8 mouse cellular contexts compared by ENCODE assay signal in the genomic region with DNA sequence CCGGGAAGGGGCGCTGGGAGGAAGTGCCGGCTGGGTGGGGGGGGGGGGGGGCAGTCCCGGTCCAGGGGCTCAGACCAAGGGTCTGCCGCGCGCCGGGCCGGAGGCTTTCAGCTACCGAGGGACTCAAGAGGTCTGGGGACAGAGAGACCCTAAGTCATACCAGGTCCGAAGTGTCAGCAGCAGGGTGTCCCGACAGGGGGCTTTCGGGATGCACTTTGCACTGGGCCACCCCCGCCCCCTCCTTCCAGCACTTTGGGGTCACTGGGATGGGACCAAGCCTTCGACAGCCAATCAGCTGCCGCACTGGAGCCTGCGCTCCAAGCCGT. TPM values are rescaled to one million over a fixed set of nuclear protein-coding genes. Genes with fewer than 3 reads are reported as not detected.
A peak's percentile ranks its signal among the peaks of the same experiment; 100 is the strongest.
DNase-seq lines count a peak whose midpoint lies in the region; ATAC-seq and TF ChIP-seq lines count a peak whose summit lies in the region.

A gene (minus strand): TSS at position 303 of the 326 bp plus-strand sequence.

- peaks cover 15% of the 10 kb centered on the region; the same call in 1 of the 2 replicates for H3K36me3 ChIP-seq in heart, embryonic 10.5 days
- no peaks in the 10 kb centered on the region for H3K36me3 ChIP-seq in ES-Bruce4 (ENCODE audit: control insufficient read depth, insufficient read depth, low read length, poor library complexity, severe bottlenecking)
- H3K36me3 ChIP-seq in forebrain, embryonic 11.5 days (ENCODE audit: control insufficient read depth, insufficient read depth, low read length): no peaks in the 10 kb centered on the region
- H3K36me3 ChIP-seq in limb, embryonic 11.5 days (ENCODE audit: control insufficient read depth, insufficient read depth, low read length): no peaks in the 10 kb centered on the region
- no peaks in the 10 kb centered on the region; the same call in 1 of the 2 replicates for H3K36me3 ChIP-seq in stomach, embryonic 14.5 days (ENCODE audit: control insufficient read depth, insufficient read depth, low read length)

- DNase-seq in heart, embryonic 10.5 days (ENCODE audit: low spot score): no peak
- no peak for DNase-seq in heart, adult 11 months
- no peak for DNase-seq in forebrain, embryonic 11.5 days (ENCODE audit: low spot score)
- DNase-seq in limb, embryonic 11.5 days (ENCODE audit: low spot score): no peak
- DNase-seq in gastrocnemius, postnatal 14 days: no peak
- DNase-seq in gastrocnemius, adult 18-20 months (ENCODE audit: low spot score): no peak

- peak within 1 kb of the TSS; percentile 82 for H3K9ac ChIP-seq in ES-Bruce4 (ENCODE audit: low read depth, poor library complexity, severe bottlenecking)
- H3K9ac ChIP-seq in forebrain, embryonic 11.5 days (ENCODE audit: low read length): peak within 1 kb of the TSS; percentile 84
- peak within 1 kb of the TSS; percentile 59 for H3K9ac ChIP-seq in limb, embryonic 11.5 days (ENCODE audit: low read length)
- H3K9ac ChIP-seq in stomach, embryonic 14.5 days (replicated peaks; ENCODE audit: low read depth, low read length): peak within 1 kb of the TSS; percentile 40

- peaks cover 13% of the 10 kb centered on the region for H3K4me1 ChIP-seq in heart, embryonic 10.5 days
- no peaks in the 10 kb centered on the region for H3K4me1 ChIP-seq in ES-Bruce4 (ENCODE audit: control insufficient read depth, insufficient read depth, low read length)
- H3K4me1 ChIP-seq in forebrain, embryonic 11.5 days (replicated peaks; ENCODE audit: control insufficient read depth, insufficient read depth, low read length): peaks cover 4% of the 10 kb centered on the region; the same call in 1 of the 2 replicates
- H3K4me1 ChIP-seq in limb, embryonic 11.5 days (ENCODE audit: control insufficient read depth, insufficient read depth, low read length): no peaks in the 10 kb centered on the region; the same call in 1 of the 2 replicates
- H3K4me1 ChIP-seq in stomach, embryonic 14.5 days (ENCODE audit: control insufficient read depth, insufficient read depth, low read length): peaks cover 7% of the 10 kb centered on the region; the same call in 1 of the 2 replicates

- H3K4me2 ChIP-seq in forebrain, embryonic 11.5 days (ENCODE audit: low read depth, low read length, severe bottlenecking): peak within 1 kb of the TSS; percentile 89
- peak within 1 kb of the TSS; percentile 56 for H3K4me2 ChIP-seq in limb, embryonic 11.5 days (ENCODE audit: low read depth, severe bottlenecking)
- H3K4me2 ChIP-seq in stomach, embryonic 14.5 days (replicated peaks; ENCODE audit: low read depth, low read length): peak within 1 kb of the TSS; percentile 87

- no peak for ATAC-seq in forebrain, embryonic 11.5 days (replicated peaks; ENCODE audit: low FRiP score)
- ATAC-seq in limb, embryonic 11.5 days (ENCODE audit: insufficient number of reproducible peaks, low FRiP score, low TSS enrichment, low read depth): no peak; the same call in 1 of the 2 replicates
- ATAC-seq in stomach, embryonic 14.5 days (ENCODE audit: insufficient number of reproducible peaks, insufficient read depth, low FRiP score, low read depth): no peak

- no peak for TF ChIP-seq POLR2A in ES-Bruce4 (IDR thresholded peaks at IDR 0.05; ENCODE audit: insufficient read depth, low read length)

- TF ChIP-seq EP300 in ES-Bruce4 (IDR thresholded peaks at IDR 0.05; ENCODE audit: insufficient read depth, low read depth, low read length): no peak

- H3K27ac ChIP-seq in heart, embryonic 10.5 days: peak within 1 kb of the TSS; percentile 95
- H3K27ac ChIP-seq in ES-Bruce4 (ENCODE audit: insufficient read depth, low read length): no peak within 1 kb of the TSS
- peak within 1 kb of the TSS; percentile 86 for H3K27ac ChIP-seq in forebrain, embryonic 11.5 days (ENCODE audit: low read depth, low read length)
- peak within 1 kb of the TSS; percentile 16; the same call in 1 of the 2 replicates for H3K27ac ChIP-seq in limb, embryonic 11.5 days (replicated peaks; ENCODE audit: low read depth, low read length)
- peak within 1 kb of the TSS; percentile 83; the same call in 1 of the 2 replicates for H3K27ac ChIP-seq in stomach, embryonic 14.5 days (ENCODE audit: low read length)

- 1% methylated on average over 18 of the region's 18 CpGs for WGBS in heart, embryonic 10.5 days
- WGBS in forebrain, embryonic 11.5 days: under 1% methylated on average over 15 of the region's 18 CpGs
- 0% methylated on average over 10 of the region's 18 CpGs for WGBS in limb, embryonic 11.5 days
- 1% methylated on average over 16 of the region's 18 CpGs for WGBS in stomach, embryonic 14.5 days

- H3K27me3 ChIP-seq in heart, embryonic 10.5 days (ENCODE audit: insufficient read depth, poor library complexity, severe bottlenecking): no peaks in the 10 kb centered on the region
- H3K27me3 ChIP-seq in ES-Bruce4 (ENCODE audit: control insufficient read depth, insufficient read depth, low read length, poor library complexity, severe bottlenecking): no peaks in the 10 kb centered on the region
- H3K27me3 ChIP-seq in forebrain, embryonic 11.5 days (ENCODE audit: control insufficient read depth, insufficient read depth, low read length): no peaks in the 10 kb centered on the region
- no peaks in the 10 kb centered on the region for H3K27me3 ChIP-seq in limb, embryonic 11.5 days (ENCODE audit: control insufficient read depth, insufficient read depth, low read length)
- no peaks in the 10 kb centered on the region for H3K27me3 ChIP-seq in stomach, embryonic 14.5 days (ENCODE audit: control insufficient read depth, insufficient read depth, low read length)

- H3K9me3 ChIP-seq in heart, embryonic 10.5 days: no peaks in the 10 kb centered on the region
- no peaks in the 10 kb centered on the region for H3K9me3 ChIP-seq in ES-Bruce4 (replicated peaks; ENCODE audit: control insufficient read depth, insufficient read depth, low read length, poor library complexity, severe bottlenecking)
- no peaks in the 10 kb centered on the region for H3K9me3 ChIP-seq in forebrain, embryonic 11.5 days (ENCODE audit: control insufficient read depth, low read length)
- H3K9me3 ChIP-seq in limb, embryonic 11.5 days (ENCODE audit: control insufficient read depth, low read length): no peaks in the 10 kb centered on the region
- H3K9me3 ChIP-seq in stomach, embryonic 14.5 days (ENCODE audit: control insufficient read depth, low read depth, low read length): no peaks in the 10 kb centered on the region

- no peak for TF ChIP-seq CTCF in ES-Bruce4 (IDR thresholded peaks at IDR 0.05; ENCODE audit: low read depth, low read length)

- peak within 1 kb of the TSS; percentile 89 for H3K4me3 ChIP-seq in heart, embryonic 10.5 days
- peak within 1 kb of the TSS; percentile 96 for H3K4me3 ChIP-seq in ES-Bruce4 (ENCODE audit: low read depth, low read length)
- peak within 1 kb of the TSS; percentile 80 for H3K4me3 ChIP-seq in forebrain, embryonic 11.5 days (ENCODE audit: low read depth, low read length)
- H3K4me3 ChIP-seq in limb, embryonic 11.5 days (ENCODE audit: low read depth, low read length): peak within 1 kb of the TSS; percentile 73
- H3K4me3 ChIP-seq in stomach, embryonic 14.5 days (ENCODE audit: low read depth, low read length): peak within 1 kb of the TSS; percentile 72

- intact Hi-C loops in gastrocnemius, postnatal 14 days (cut with DNase I; ENCODE audit: low total_unique reads): no loop called here

RNA-seq across cellular contexts. Expression of the gene that starts here (rescaled TPM):
- 12.1 and 13.2 TPM in 2 replicates for polyA plus RNA-seq in heart, embryonic 10.5 days (2016; fragmentation: Nextera tagmentation; extraction: Ambion mirVana)
- polyA plus RNA-seq in ES-Bruce4 (2011; ENCODE audit: insufficient read depth, insufficient read length, low read depth, missing spikeins): 19.1 and 22.0 TPM in 2 replicates
- polyA plus RNA-seq in forebrain, embryonic 11.5 days (2014; fragmentation: Nextera tagmentation; extraction: Ambion mirVana): 20.4 and 21.5 TPM in 2 replicates
- polyA plus RNA-seq in limb, embryonic 11.5 days (2014; fragmentation: Nextera tagmentation; extraction: Ambion mirVana): 17.7 and 20.5 TPM in 2 replicates
- 14.9 and 17.3 TPM in 2 replicates for polyA plus RNA-seq in stomach, embryonic 14.5 days (2014; fragmentation: Nextera tagmentation; extraction: Ambion mirVana)
- 1 to 10 TPM; 8.6 to 9.6 TPM for total RNA-seq in gastrocnemius, postnatal 14 days (2021)
- 1 to 10 TPM; 7.0 to 7.7 TPM for total RNA-seq in gastrocnemius, adult 18-20 months (2021)
